Mouse (Mus musculus) forebrain, embryonic 16.5 days (tissue): Measurements from ENCODE around the gene Fam208a. TPM values are rescaled to one million over a fixed set of nuclear protein-coding genes. Genes with fewer than 3 reads are reported as not detected.

ENCODE experiments used
- ATAC-seq: fragments of 200-750 bp; cut with Nextera tagmentation; 2 replicates; pipeline ENCODE4 v1.8.0; 2017; ENCODE audit warnings: mild to moderate bottlenecking, moderate library complexity
- H3K27ac ChIP-seq: fragments of 300-500 bp; sonication (generic); 2 replicates; pipeline ENCODE4 v1.5.1; 2014; ENCODE audit warnings: low read length, control low read depth
- H3K27me3 ChIP-seq: fragments of 300-500 bp; sonication (generic); replicated peaks from 2 replicates; pipeline ENCODE4 v1.6.1; 2014; ENCODE audit warnings: low read length; ENCODE audit not compliant: control insufficient read depth, insufficient read depth
- H3K36me3 ChIP-seq: fragments of 300-500 bp; sonication (generic); 2 replicates; pipeline ENCODE4 v1.6.1; 2014; ENCODE audit not compliant: control insufficient read depth, insufficient read depth
- H3K4me1 ChIP-seq: fragments of 300-500 bp; sonication (generic); replicated peaks from 2 replicates; pipeline ENCODE4 v1.6.1; 2014; ENCODE audit warnings: low read length; ENCODE audit not compliant: control insufficient read depth, insufficient read depth
- H3K4me2 ChIP-seq: fragments of 300-500 bp; sonication (generic); 2 replicates; pipeline ENCODE4 v1.6.1; 2014; ENCODE audit warnings: mild to moderate bottlenecking, low read length, control low read depth
- H3K4me3 ChIP-seq: fragments of 300-500 bp; sonication (generic); replicated peaks from 2 replicates; pipeline ENCODE4 v1.5.1; 2014; ENCODE audit warnings: mild to moderate bottlenecking, low read length, control low read depth
- H3K9ac ChIP-seq: fragments of 300-500 bp; sonication (generic); replicated peaks from 2 replicates; pipeline ENCODE4 v1.6.1; 2014; ENCODE audit warnings: low read depth, low read length, control low read depth
- H3K9me3 ChIP-seq: fragments of 300-500 bp; sonication (generic); 2 replicates; pipeline ENCODE4 v1.6.1; 2016; ENCODE audit warnings: low read length; ENCODE audit not compliant: control insufficient read depth
- WGBS: fragments of 180-500 bp; shearing (Covaris S2); extraction: QIAGEN DNeasy Blood & Tissue Kit; methylation state at CpG from one replicate; pipeline ENCODE4 v1.1.7; 2014; 5-methylcytosine and 5-hydroxymethylcytosine counted together
- polyA plus RNA-seq: library from polyadenylated mRNA; unstranded; fragments of >200 nt; fragmentation: Nextera tagmentation; extraction: Ambion mirVana; gene quantifications from 2 replicates; pipeline ENCODE4 v1.2.1, GENCODE M21; 2015

The Fam208a gene
- polyA plus RNA-seq, 1 experiment from 2014 or later = 17.4 TPM

GRCm38 (mm10) chr14:27393806-27394205 lies 34.8 kb upstream of the Fam208a start:
- WGBS = 75% methylated on average over 10 of the region's 10 CpGs
- Histone ChIP-seq H3K27me3 (no peaks in the 10 kb centered on the region), H3K4me1 (no peaks in the 10 kb centered on the region), H3K9me3 (no peaks in the 10 kb centered on the region), H3K36me3 (no peaks in the 10 kb centered on the region), H3K4me2 (no peak overlapping the region), H3K27ac (no peak overlapping the region), H3K9ac (no peak overlapping the region), H3K4me3 (no peak overlapping the region)
- ATAC-seq = no peak

GRCm38 (mm10) chr14:27396424-27396823 lies 32.2 kb upstream of the Fam208a start:
- no peak overlapping the region for H3K4me2 ChIP-seq
- H3K4me1 ChIP-seq = no peaks in the 10 kb centered on the region
- no peaks in the 10 kb centered on the region for H3K27me3 ChIP-seq
- no peak overlapping the region for H3K4me3 ChIP-seq
- H3K36me3 ChIP-seq = no peaks in the 10 kb centered on the region
- no peak overlapping the region for H3K9ac ChIP-seq
- no peak for ATAC-seq
- WGBS = 88% methylated on average over 7 of the region's 7 CpGs
- H3K27ac ChIP-seq = no peak overlapping the region
- H3K9me3 ChIP-seq = no peaks in the 10 kb centered on the region

- 75% methylated on average over 6 of the region's 6 CpGs for WGBS
- no peaks in the 10 kb centered on the region for H3K4me1 ChIP-seq
- no peak overlapping the region for H3K9ac ChIP-seq
- ATAC-seq = no peak
- no peaks in the 10 kb centered on the region for H3K9me3 ChIP-seq
- no peaks in the 10 kb centered on the region for H3K27me3 ChIP-seq
- H3K36me3 ChIP-seq = no peaks in the 10 kb centered on the region
- no peak overlapping the region for H3K4me2 ChIP-seq
- no peak overlapping the region for H3K4me3 ChIP-seq
- no peak overlapping the region for H3K27ac ChIP-seq
These were observed 31.1 kb upstream of the Fam208a start for GRCm38 (mm10) chr14:27397526-27397925.

GRCm38 (mm10) chr14:27400495-27400894 lies 28.1 kb upstream of the Fam208a start:
- Histone ChIP-seq H3K27me3 (no peaks in the 10 kb centered on the region), H3K9ac (no peak overlapping the region), H3K4me1 (no peaks in the 10 kb centered on the region), H3K36me3 (no peaks in the 10 kb centered on the region), H3K4me2 (no peak overlapping the region), H3K27ac (no peak overlapping the region), H3K9me3 (no peaks in the 10 kb centered on the region), H3K4me3 (no peak overlapping the region)
- 85% methylated on average over 6 of the region's 6 CpGs for WGBS
- no peak for ATAC-seq

- H3K4me2 ChIP-seq = no peak overlapping the region
These were observed 26.8 kb upstream of the Fam208a start for GRCm38 (mm10) chr14:27401717-27402278.

GRCm38 (mm10) chr14:27402332-27403250 lies 26.0 kb upstream of the Fam208a start:
- Histone ChIP-seq H3K9me3 (no peaks in the 10 kb centered on the region), H3K4me2 (no peak overlapping the region), H3K36me3 (no peaks in the 10 kb centered on the region), H3K27ac (no peak overlapping the region), H3K4me1 (no peaks in the 10 kb centered on the region), H3K9ac (no peak overlapping the region), H3K27me3 (no peaks in the 10 kb centered on the region), H3K4me3 (no peak overlapping the region)
- no peak for ATAC-seq
- 78% methylated on average over 10 of the region's 10 CpGs for WGBS

More at GRCm38 (mm10) chr14:27401717-27402278, 26.8 kb upstream of the Fam208a start:
- Histone ChIP-seq H3K9ac (no peak overlapping the region), H3K36me3 (no peaks in the 10 kb centered on the region), H3K27me3 (no peaks in the 10 kb centered on the region), H3K27ac (no peak overlapping the region), H3K9me3 (no peaks in the 10 kb centered on the region), H3K4me3 (no peak overlapping the region), H3K4me1 (no peaks in the 10 kb centered on the region)
- 88% methylated on average over 12 of the region's 12 CpGs for WGBS
- no peak for ATAC-seq

GRCm38 (mm10) chr14:27405452-27405851 lies 23.2 kb upstream of the Fam208a start:
- Histone ChIP-seq H3K9ac (no peak overlapping the region), H3K4me2 (no peak overlapping the region), H3K4me3 (no peak overlapping the region), H3K27me3 (no peaks in the 10 kb centered on the region), H3K4me1 (no peaks in the 10 kb centered on the region), H3K36me3 (no peaks in the 10 kb centered on the region), H3K9me3 (peaks cover 3% of the 10 kb centered on the region; the same call in 1 of the 2 replicates), H3K27ac (no peak overlapping the region)
- no peak for ATAC-seq
- 87% methylated on average over 4 of the region's 4 CpGs for WGBS

- no peak for ATAC-seq
- no peaks in the 10 kb centered on the region for H3K4me1 ChIP-seq
- no peak overlapping the region for H3K9ac ChIP-seq
- 97% methylated on average over 2 of the region's 2 CpGs for WGBS
- no peak overlapping the region for H3K27ac ChIP-seq
- no peaks in the 10 kb centered on the region for H3K36me3 ChIP-seq
- peaks cover 3% of the 10 kb centered on the region; the same call in 1 of the 2 replicates for H3K9me3 ChIP-seq
- H3K27me3 ChIP-seq = no peaks in the 10 kb centered on the region
- H3K4me3 ChIP-seq = no peak overlapping the region
- no peak overlapping the region for H3K4me2 ChIP-seq
These were observed 22.7 kb upstream of the Fam208a start for GRCm38 (mm10) chr14:27405947-27406346.

GRCm38 (mm10) chr14:27408240-27408639 lies 20.4 kb upstream of the Fam208a start:
- no peaks in the 10 kb centered on the region for H3K36me3 ChIP-seq
- no peak overlapping the region for H3K9ac ChIP-seq
- H3K27ac ChIP-seq = no peak overlapping the region
- H3K4me2 ChIP-seq = no peak overlapping the region
- WGBS = 92% methylated on average over 3 of the region's 3 CpGs
- no peaks in the 10 kb centered on the region for H3K27me3 ChIP-seq
- no peaks in the 10 kb centered on the region for H3K4me1 ChIP-seq
- H3K4me3 ChIP-seq = no peak overlapping the region
- peaks cover 3% of the 10 kb centered on the region; the same call in 1 of the 2 replicates for H3K9me3 ChIP-seq
- ATAC-seq = no peak
